Mouse (Mus musculus) midbrain, postnatal 0 days (tissue): ENCODE results near the gene Cd79b. TPM values are rescaled to one million over a fixed set of nuclear protein-coding genes. Genes with fewer than 3 reads are reported as not detected.
A peak's percentile ranks its signal among the peaks of the same experiment; 100 is the strongest.
"Not testable (repeated sequence)": the region's sequence is repeated elsewhere in the genome, so short reads cannot be mapped to it uniquely, and the experiment has no call there.

Experiments used
- ATAC-seq: fragments of 200-750 bp; cut with Nextera tagmentation; 2 replicates; pipeline ENCODE4 v1.8.0; 2017; ENCODE audit warnings: moderate number of reproducible peaks, mild to moderate bottlenecking, moderate TSS enrichment, moderate library complexity; ENCODE audit not compliant: low FRiP score
- DNase-seq: peaks from one replicate; pipeline ENCODE4 v3.0.0-alpha.2; 2015; ENCODE audit warnings: low spot score
- H3K27ac ChIP-seq: fragments of 300-500 bp; sonication (generic); 2 replicates; pipeline ENCODE4 v1.5.1; 2014; ENCODE audit warnings: low read depth, mild to moderate bottlenecking, low read length, mixed read lengths
- H3K27me3 ChIP-seq: fragments of 300-500 bp; sonication (generic); 2 replicates; pipeline ENCODE4 v1.6.1; 2014; ENCODE audit warnings: low read length, control low read depth, mixed read lengths; ENCODE audit not compliant: insufficient read depth
- H3K36me3 ChIP-seq: fragments of 300-500 bp; sonication (generic); 2 replicates; pipeline ENCODE4 v1.6.1; 2014; ENCODE audit warnings: low read length, control low read depth, mixed read lengths; ENCODE audit not compliant: insufficient read depth
- H3K4me1 ChIP-seq: fragments of 300-500 bp; sonication (generic); 2 replicates; pipeline ENCODE4 v1.6.1; 2014; ENCODE audit warnings: mild to moderate bottlenecking, control low read depth, antibody characterized with exemption, low read length, mixed read lengths; ENCODE audit not compliant: insufficient read depth
- H3K4me2 ChIP-seq: fragments of 300-500 bp; sonication (generic); 2 replicates; pipeline ENCODE4 v1.6.1; 2014; ENCODE audit warnings: low read depth, mild to moderate bottlenecking, low read length, mixed read lengths; ENCODE audit not compliant: poor library complexity, severe bottlenecking
- H3K4me3 ChIP-seq: fragments of 300-500 bp; sonication (generic); 2 replicates; pipeline ENCODE4 v1.5.1; 2014; ENCODE audit warnings: low read depth, mild to moderate bottlenecking, low read length, moderate library complexity
- H3K9ac ChIP-seq: fragments of 300-500 bp; sonication (generic); replicated peaks from 2 replicates; pipeline ENCODE4 v1.6.1; 2014; ENCODE audit warnings: mild to moderate bottlenecking, low read length, moderate library complexity, mixed read lengths; ENCODE audit not compliant: poor library complexity, severe bottlenecking
- H3K9me3 ChIP-seq: fragments of 300-500 bp; sonication (generic); 2 replicates; pipeline ENCODE4 v1.6.1; 2016; ENCODE audit warnings: low read length, control low read depth
- CTCF ChIP-seq: IDR thresholded peaks from 2 replicates; pipeline ENCODE4 v1.5.1; 2016; ENCODE audit warnings: antibody characterized with exemption, mild to moderate bottlenecking
- WGBS: fragments of 180-500 bp; shearing (Covaris S2); extraction: QIAGEN DNeasy Blood & Tissue Kit; methylation state at CpG from one replicate; pipeline ENCODE4 v1.1.7; 2014; 5-methylcytosine and 5-hydroxymethylcytosine counted together
- polyA plus RNA-seq: library from polyadenylated mRNA; unstranded; fragments of >200 nt; fragmentation: Nextera tagmentation; extraction: Ambion mirVana; gene quantifications from 2 replicates; pipeline ENCODE4 v1.2.1, GENCODE M21; 2015
- total RNA-seq: library from RNA; depleted of rRNA; stranded (reverse); fragments of >200 nt; gene quantifications from 2 replicates; pipeline ENCODE4 v1.2.3, GENCODE M21; 2014

Cd79b gene
- total and polyA plus RNA-seq, 2 experiments from 2014 or later, result 0.38 to 1.1 TPM

GRCm38 (mm10) chr11:106351253-106351652, 36.7 kb upstream of the Cd79b start:
- DNase-seq (peak; percentile 14), ATAC-seq (no peak)
- no peaks in the 10 kb centered on the region for H3K9me3 ChIP-seq
- H3K36me3 ChIP-seq, result no peaks in the 10 kb centered on the region
- H3K27me3 ChIP-seq, result no peaks in the 10 kb centered on the region
- no peak overlapping the region for H3K4me2 ChIP-seq
- no peak overlapping the region for H3K27ac ChIP-seq
- TF ChIP-seq CTCF, result no peak
- H3K4me1 ChIP-seq, result no peaks in the 10 kb centered on the region
- no peak overlapping the region for H3K4me3 ChIP-seq
- no peak overlapping the region for H3K9ac ChIP-seq
- 66% methylated on average over 3 of the region's 3 CpGs for WGBS

GRCm38 (mm10) chr11:106350853-106351252, 36.3 kb upstream of the Cd79b start:
- no peak for TF ChIP-seq CTCF
- no peak overlapping the region for H3K4me3 ChIP-seq
- H3K4me1 ChIP-seq, result no peaks in the 10 kb centered on the region
- no peaks in the 10 kb centered on the region for H3K9me3 ChIP-seq
- DNase-seq, result no peak
- H3K4me2 ChIP-seq, result no peak overlapping the region
- ATAC-seq, result no peak
- H3K27me3 ChIP-seq, result no peaks in the 10 kb centered on the region
- WGBS, result 61% methylated on average over 5 of the region's 5 CpGs
- H3K9ac ChIP-seq, result no peak overlapping the region
- no peaks in the 10 kb centered on the region for H3K36me3 ChIP-seq
- H3K27ac ChIP-seq, result no peak overlapping the region

GRCm38 (mm10) chr11:106349772-106350171, 35.2 kb upstream of the Cd79b start:
- Histone ChIP-seq H3K27ac (no peak overlapping the region), H3K9ac (no peak overlapping the region), H3K4me3 (no peak overlapping the region), H3K36me3 (no peaks in the 10 kb centered on the region), H3K4me2 (no peak overlapping the region), H3K4me1 (no peaks in the 10 kb centered on the region), H3K9me3 (no peaks in the 10 kb centered on the region), H3K27me3 (no peaks in the 10 kb centered on the region)
- DNase-seq, result no peak
- TF ChIP-seq CTCF, result no peak
- no peak for ATAC-seq
- WGBS, result 91% methylated on average over 6 of the region's 6 CpGs

- 32% methylated on average over 6 of the region's 6 CpGs for WGBS
- no peak for TF ChIP-seq CTCF
- H3K9me3 ChIP-seq, result no peaks in the 10 kb centered on the region
- H3K27ac ChIP-seq, result no peak overlapping the region
- no peak overlapping the region for H3K4me2 ChIP-seq
- DNase-seq, result no peak
- no peaks in the 10 kb centered on the region for H3K4me1 ChIP-seq
- no peak for ATAC-seq
- no peaks in the 10 kb centered on the region for H3K27me3 ChIP-seq
- H3K9ac ChIP-seq, result no peak overlapping the region
- no peaks in the 10 kb centered on the region for H3K36me3 ChIP-seq
- no peak overlapping the region for H3K4me3 ChIP-seq
Observed at GRCm38 (mm10) chr11:106344910-106345309, 30.3 kb upstream of the Cd79b start.

GRCm38 (mm10) chr11:106340990-106341520, 26.5 kb upstream of the Cd79b start:
- H3K9me3 ChIP-seq, result no peaks in the 10 kb centered on the region
- no peaks in the 10 kb centered on the region for H3K36me3 ChIP-seq
- no peak for ATAC-seq
- no peak overlapping the region for H3K4me3 ChIP-seq
- H3K27me3 ChIP-seq, result no peaks in the 10 kb centered on the region
- 84% methylated on average over 9 of the region's 9 CpGs for WGBS
- no peak for DNase-seq
- H3K4me1 ChIP-seq, result no peaks in the 10 kb centered on the region
- TF ChIP-seq CTCF, result no peak
- H3K4me2 ChIP-seq, result no peak overlapping the region
- no peak overlapping the region for H3K9ac ChIP-seq
- H3K27ac ChIP-seq, result no peak overlapping the region

- H3K36me3 ChIP-seq, H3K4me3 ChIP-seq, DNase-seq, H3K27ac ChIP-seq, H3K4me2 ChIP-seq, H3K9me3 ChIP-seq, H3K27me3 ChIP-seq, H3K4me1 ChIP-seq, ATAC-seq, H3K9ac ChIP-seq: not testable (repeated sequence)
- WGBS, result 90% methylated on average over 4 of the region's 4 CpGs
Observed at GRCm38 (mm10) chr11:106339323-106339722, 24.8 kb upstream of the Cd79b start.
